Mouse (Mus musculus) liver, embryonic 15.5 days (tissue): ENCODE measurements around the gene Grin2b. TPM values are rescaled to one million over a fixed set of nuclear protein-coding genes. Genes with fewer than 3 reads are reported as not detected.

Source experiments
- ATAC-seq: fragments of 200-750 bp; cut with Nextera tagmentation; 2 replicates; pipeline ENCODE4 v1.8.0; 2017; ENCODE audit warnings: moderate number of reproducible peaks, mild to moderate bottlenecking, moderate library complexity; ENCODE audit not compliant: insufficient read depth
- H3K27ac ChIP-seq: fragments of 300-500 bp; sonication (generic); replicated peaks from 2 replicates; pipeline ENCODE4 v1.5.1; 2015; ENCODE audit warnings: mild to moderate bottlenecking, inconsistent platforms
- H3K27me3 ChIP-seq: fragments of 300-500 bp; sonication (generic); 2 replicates; pipeline ENCODE4 v1.6.1; 2015; ENCODE audit warnings: mild to moderate bottlenecking, inconsistent platforms
- H3K36me3 ChIP-seq: fragments of 300-500 bp; sonication (generic); replicated peaks from 2 replicates; pipeline ENCODE4 v1.6.1; 2015; ENCODE audit warnings: moderate library complexity, mild to moderate bottlenecking, inconsistent platforms
- H3K4me1 ChIP-seq: fragments of 300-500 bp; sonication (generic); replicated peaks from 2 replicates; pipeline ENCODE4 v1.6.1; 2015; ENCODE audit warnings: inconsistent platforms
- H3K4me2 ChIP-seq: fragments of 300-500 bp; sonication (generic); 2 replicates; pipeline ENCODE4 v1.6.1; 2015; ENCODE audit warnings: moderate library complexity, mild to moderate bottlenecking, inconsistent platforms
- H3K4me3 ChIP-seq: fragments of 300-500 bp; sonication (generic); replicated peaks from 2 replicates; pipeline ENCODE4 v1.5.1; 2015; ENCODE audit warnings: mild to moderate bottlenecking, inconsistent platforms
- H3K9ac ChIP-seq: fragments of 300-500 bp; sonication (generic); 2 replicates; pipeline ENCODE4 v1.6.1; 2015; ENCODE audit warnings: moderate library complexity, mild to moderate bottlenecking, inconsistent platforms
- H3K9me3 ChIP-seq: fragments of 300-500 bp; sonication (generic); replicated peaks from 2 replicates; pipeline ENCODE4 v1.6.1; 2016; ENCODE audit warnings: inconsistent platforms
- WGBS: fragments of 180-500 bp; shearing (Covaris S2); methylation state at CpG from one replicate; pipeline ENCODE4 v1.1.7; 2015; ENCODE audit warnings: mixed read lengths; ENCODE audit not compliant: insufficient replicate concordance; 5-methylcytosine and 5-hydroxymethylcytosine counted together
- polyA plus RNA-seq: library from polyadenylated mRNA; unstranded; fragments of >200 nt; fragmentation: Nextera tagmentation; extraction: Ambion mirVana; gene quantifications from 2 replicates; pipeline ENCODE4 v1.2.1, GENCODE M21; 2015

The Grin2b gene
- not detected in 2 replicates for polyA plus RNA-seq

- H3K27ac ChIP-seq: no peak within 1 kb of the TSS
- H3K4me3 ChIP-seq: no peak within 1 kb of the TSS
- no peak for ATAC-seq
- WGBS: 2% methylated on average over 22 of the region's 30 CpGs
- no peaks in the 10 kb centered on the region for H3K9me3 ChIP-seq
- H3K36me3 ChIP-seq: no peaks in the 10 kb centered on the region
- no peak within 1 kb of the TSS for H3K9ac ChIP-seq
- H3K4me2 ChIP-seq: 0 out of 2 replicates have a peak within 1 kb of the TSS, but pooled peaks have one; percentile 7
- no peaks in the 10 kb centered on the region for H3K4me1 ChIP-seq
- peaks cover 35% of the 10 kb centered on the region for H3K27me3 ChIP-seq
Measured at GRCm38 (mm10) chr6:136173191-136173896, at the start of gene Grin2b. Grin2b (minus strand) TSS chr6:136173511.

DNA sequence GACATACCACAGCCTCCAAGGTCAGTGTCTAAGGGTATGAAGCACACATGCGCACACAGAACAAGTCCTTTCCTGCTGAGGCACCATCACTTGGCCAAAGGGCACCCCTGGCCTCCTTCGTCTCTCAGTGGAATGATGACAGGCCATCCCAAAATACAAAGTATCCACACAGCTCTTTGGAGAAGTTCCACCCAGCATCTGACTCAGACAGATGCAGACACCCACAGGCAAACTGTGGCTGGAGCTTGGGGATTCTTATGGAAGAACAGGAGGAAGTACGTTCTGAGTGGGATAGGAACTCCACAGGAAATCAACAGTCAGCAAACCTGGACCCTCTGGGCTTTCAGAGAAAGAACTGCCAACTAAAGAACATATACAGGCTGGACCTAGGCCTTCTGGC lies 48.6 kb upstream of the Grin2b start:
- Histone ChIP-seq H3K4me3 (no peak overlapping the region), H3K9ac (no peak overlapping the region), H3K4me2 (no peak overlapping the region), H3K4me1 (no peaks in the 10 kb centered on the region), H3K27ac (no peak overlapping the region), H3K36me3 (no peaks in the 10 kb centered on the region), H3K27me3 (no peaks in the 10 kb centered on the region), H3K9me3 (no peaks in the 10 kb centered on the region)
- no peak for ATAC-seq
- WGBS: 61% methylated on average over 3 of the region's 3 CpGs

DNA sequence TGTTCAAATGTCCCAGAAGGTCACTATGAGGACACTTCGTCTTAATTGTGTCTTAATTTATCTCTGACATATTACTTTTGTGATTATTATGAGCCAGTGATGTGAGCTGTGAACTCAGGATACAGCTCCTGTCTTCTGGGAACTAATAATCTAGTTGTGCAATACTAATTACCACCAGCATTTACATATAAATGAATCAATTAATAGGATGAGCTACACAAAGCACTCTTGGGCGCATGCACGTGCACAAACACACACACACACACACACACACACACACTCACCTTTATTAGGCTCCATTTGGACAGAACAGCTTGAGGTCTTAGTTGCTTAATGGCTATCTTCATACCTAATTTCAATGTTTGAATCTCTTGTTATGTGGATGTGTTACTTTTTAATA lies 37.1 kb upstream of the Grin2b start:
- no peak for ATAC-seq
- no peaks in the 10 kb centered on the region for H3K4me1 ChIP-seq
- no peak overlapping the region for H3K4me2 ChIP-seq
- H3K36me3 ChIP-seq: no peaks in the 10 kb centered on the region
- H3K27ac ChIP-seq: no peak overlapping the region
- no peak overlapping the region for H3K4me3 ChIP-seq
- H3K9me3 ChIP-seq: no peaks in the 10 kb centered on the region
- whole genome bisulfite sequencing: 60% methylated on average over 3 of the region's 3 CpGs
- H3K27me3 ChIP-seq: no peaks in the 10 kb centered on the region
- no peak overlapping the region for H3K9ac ChIP-seq

- no peak overlapping the region for H3K4me3 ChIP-seq
- no peaks in the 10 kb centered on the region for H3K9me3 ChIP-seq
- no peaks in the 10 kb centered on the region for H3K36me3 ChIP-seq
- 59% methylated on average over 2 of the region's 2 CpGs for whole genome bisulfite sequencing
- no peak overlapping the region for H3K4me2 ChIP-seq
- no peak overlapping the region for H3K9ac ChIP-seq
- no peak overlapping the region for H3K27ac ChIP-seq
- H3K27me3 ChIP-seq: no peaks in the 10 kb centered on the region
- no peaks in the 10 kb centered on the region for H3K4me1 ChIP-seq
- no peak for ATAC-seq
Measured at GRCm38 (mm10) chr6:136199814-136200213, 26.5 kb upstream of the Grin2b start.

- Histone ChIP-seq H3K4me3 (no peak overlapping the region), H3K9me3 (no peaks in the 10 kb centered on the region), H3K4me1 (no peaks in the 10 kb centered on the region), H3K27ac (no peak overlapping the region), H3K27me3 (no peaks in the 10 kb centered on the region), H3K36me3 (no peaks in the 10 kb centered on the region), H3K4me2 (no peak overlapping the region), H3K9ac (no peak overlapping the region)
- ATAC-seq: no peak
- 58% methylated on average over 5 of the region's 5 CpGs for WGBS
Measured at GRCm38 (mm10) chr6:136194616-136195015, 21.3 kb upstream of the Grin2b start.

- H3K9me3 ChIP-seq: no peaks in the 10 kb centered on the region
- no peaks in the 10 kb centered on the region for H3K4me1 ChIP-seq
- no peaks in the 10 kb centered on the region for H3K36me3 ChIP-seq
- peaks cover 7% of the 10 kb centered on the region for H3K27me3 ChIP-seq
- ATAC-seq: no peak
- no peak overlapping the region for H3K9ac ChIP-seq
- 69% methylated on average over 9 of the region's 9 CpGs for WGBS
- H3K4me2 ChIP-seq: no peak overlapping the region
- no peak overlapping the region for H3K27ac ChIP-seq
- no peak overlapping the region for H3K4me3 ChIP-seq
Measured at GRCm38 (mm10) chr6:136178066-136178465, 4.8 kb upstream of the Grin2b start.

DNA sequence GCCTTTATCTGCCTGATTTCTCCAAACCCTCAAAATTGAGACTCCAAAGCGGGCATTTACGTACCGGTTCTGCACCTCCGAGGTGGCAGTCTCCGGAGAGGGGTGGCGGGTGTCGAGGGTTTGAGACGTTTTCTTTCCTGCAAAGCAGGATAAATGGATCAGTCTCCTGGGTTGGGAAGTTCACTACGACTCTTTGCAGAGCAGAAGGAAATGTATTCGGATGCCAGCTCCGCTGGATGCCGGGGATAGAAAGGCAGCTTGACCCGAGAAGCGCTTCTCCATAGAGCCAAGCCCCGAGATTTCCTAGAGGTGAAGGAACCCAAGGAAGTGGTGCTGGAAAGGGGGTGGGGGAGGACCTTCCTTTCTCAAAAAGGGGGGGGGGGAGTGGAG lies 515 bp downstream of the Grin2b start:
- Histone ChIP-seq H3K4me2 (no peak overlapping the region), H3K9me3 (no peaks in the 10 kb centered on the region)

DNA sequence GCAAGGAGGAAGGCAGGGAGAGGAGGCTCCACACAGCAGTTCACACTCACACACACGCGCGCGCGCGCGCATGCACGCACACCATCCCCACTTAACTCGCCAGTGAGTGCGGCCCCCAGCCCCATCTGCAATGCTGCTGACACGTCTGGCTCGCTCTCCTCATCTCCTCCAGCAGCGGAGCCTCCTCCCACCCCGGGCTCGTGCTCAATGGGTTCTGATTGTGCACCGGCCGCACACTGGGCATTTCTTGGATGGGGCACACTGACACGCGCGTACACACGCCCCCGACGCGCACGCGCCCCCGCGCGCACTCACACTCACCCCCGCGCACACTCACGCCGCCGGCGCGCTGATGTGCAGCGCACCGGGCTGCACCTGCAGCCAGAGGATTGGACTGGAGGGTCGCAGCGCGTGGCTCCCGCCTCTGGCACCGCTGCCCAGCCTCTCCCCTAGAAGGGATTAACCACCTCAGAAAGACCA lies 1.1 kb downstream of the Grin2b start:
- H3K36me3 ChIP-seq: no peaks in the 10 kb centered on the region
- H3K27me3 ChIP-seq: peaks cover 35% of the 10 kb centered on the region
- no peak for ATAC-seq
- WGBS: under 1% methylated on average over 43 of the region's 43 CpGs
- no peak overlapping the region for H3K4me3 ChIP-seq
- 0 out of 2 replicates have a peak overlapping the region, but pooled peaks have one; percentile 7 for H3K4me2 ChIP-seq
- H3K4me1 ChIP-seq: no peaks in the 10 kb centered on the region
- H3K9me3 ChIP-seq: no peaks in the 10 kb centered on the region
- H3K9ac ChIP-seq: no peak overlapping the region
- H3K27ac ChIP-seq: no peak overlapping the region

More for the DNA sequence above, 515 bp downstream of the Grin2b start:
- Histone ChIP-seq H3K27me3 (peaks cover 35% of the 10 kb centered on the region), H3K4me3 (no peak overlapping the region), H3K4me1 (no peaks in the 10 kb centered on the region), H3K36me3 (no peaks in the 10 kb centered on the region), H3K9ac (no peak overlapping the region), H3K27ac (no peak overlapping the region)
- ATAC-seq: no peak
- 3% methylated on average over 15 of the region's 15 CpGs for WGBS

DNA sequence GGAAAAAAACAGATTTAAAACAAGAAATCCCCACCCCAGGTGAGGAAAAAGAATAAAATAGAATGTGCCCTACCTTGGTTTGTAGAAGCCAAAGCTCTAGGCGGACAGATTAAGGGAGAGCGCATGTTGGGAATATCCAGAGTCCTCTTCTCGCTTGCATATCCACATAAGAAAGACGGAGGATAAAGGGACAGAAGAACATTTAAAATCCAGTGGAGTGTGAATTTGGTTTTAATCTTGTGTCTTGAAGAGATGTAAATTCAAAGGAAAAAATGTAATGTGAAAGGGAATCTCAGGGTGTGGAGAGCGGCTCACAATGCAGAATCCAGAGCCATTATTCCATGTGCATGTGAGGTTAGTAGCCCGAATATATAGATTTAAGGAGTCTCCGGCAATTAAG lies 2.0 kb downstream of the Grin2b start:
- no peak overlapping the region for H3K27ac ChIP-seq
- H3K4me2 ChIP-seq: no peak overlapping the region
- H3K9ac ChIP-seq: no peak overlapping the region
- whole genome bisulfite sequencing: 23% methylated on average over 7 of the region's 7 CpGs
- H3K27me3 ChIP-seq: peaks cover 35% of the 10 kb centered on the region
- no peaks in the 10 kb centered on the region for H3K36me3 ChIP-seq
- H3K4me1 ChIP-seq: no peaks in the 10 kb centered on the region
- no peak for ATAC-seq
- H3K9me3 ChIP-seq: no peaks in the 10 kb centered on the region
- H3K4me3 ChIP-seq: no peak overlapping the region

DNA sequence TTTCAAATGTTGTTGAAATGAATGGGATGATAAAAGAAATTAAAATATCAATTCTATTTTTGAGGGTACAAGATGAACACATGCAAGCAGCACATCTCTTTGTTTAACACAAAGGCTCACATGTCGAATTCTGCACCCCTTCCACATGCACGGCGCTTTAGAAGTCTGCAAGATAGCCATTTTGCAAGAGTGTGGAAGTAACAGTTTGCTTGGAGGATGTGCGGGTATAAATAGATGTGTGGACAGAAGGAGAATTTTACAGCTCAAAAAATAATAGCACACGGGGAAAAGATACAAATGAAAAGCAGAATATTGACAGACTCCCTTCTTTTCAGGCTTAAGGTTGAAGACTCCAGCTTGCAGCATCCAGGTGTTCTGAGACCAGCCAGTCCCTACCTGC lies 2.9 kb downstream of the Grin2b start:
- no peaks in the 10 kb centered on the region for H3K9me3 ChIP-seq
- peaks cover 35% of the 10 kb centered on the region for H3K27me3 ChIP-seq
- no peak overlapping the region for H3K4me3 ChIP-seq
- ATAC-seq: no peak
- H3K4me1 ChIP-seq: no peaks in the 10 kb centered on the region
- WGBS: 50% methylated on average over 5 of the region's 5 CpGs
- H3K4me2 ChIP-seq: no peak overlapping the region
- no peak overlapping the region for H3K9ac ChIP-seq
- H3K27ac ChIP-seq: no peak overlapping the region
- H3K36me3 ChIP-seq: no peaks in the 10 kb centered on the region

DNA sequence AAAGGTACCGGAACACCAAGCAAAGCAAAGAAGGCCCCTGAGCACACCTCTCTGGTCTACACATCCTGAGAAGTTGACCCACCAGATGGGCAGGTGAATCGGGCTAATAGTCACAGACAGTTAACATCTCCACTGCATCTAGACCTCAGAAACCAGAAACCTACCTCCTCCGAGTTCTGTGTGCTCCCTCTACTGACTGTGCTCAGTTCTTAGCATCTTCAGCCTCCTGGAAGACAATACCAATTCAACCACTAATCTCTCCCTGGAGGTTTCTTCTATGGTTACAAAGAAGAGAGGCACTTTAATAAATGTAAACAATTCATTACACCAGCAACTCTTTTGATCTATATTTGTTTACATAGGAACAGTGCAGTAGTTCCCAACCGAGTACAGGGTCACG lies 6.0 kb downstream of the Grin2b start:
- ATAC-seq: no peak
- no peaks in the 10 kb centered on the region for H3K9me3 ChIP-seq
- no peaks in the 10 kb centered on the region for H3K4me1 ChIP-seq
- no peak overlapping the region for H3K9ac ChIP-seq
- H3K27me3 ChIP-seq: peaks cover 21% of the 10 kb centered on the region
- H3K36me3 ChIP-seq: no peaks in the 10 kb centered on the region
- WGBS: 60% methylated on average over 5 of the region's 5 CpGs
- H3K4me3 ChIP-seq: no peak overlapping the region
- H3K27ac ChIP-seq: no peak overlapping the region
- no peak overlapping the region for H3K4me2 ChIP-seq
